ENCODE assay signal across 13 mouse cellular contexts in the genomic region with DNA sequence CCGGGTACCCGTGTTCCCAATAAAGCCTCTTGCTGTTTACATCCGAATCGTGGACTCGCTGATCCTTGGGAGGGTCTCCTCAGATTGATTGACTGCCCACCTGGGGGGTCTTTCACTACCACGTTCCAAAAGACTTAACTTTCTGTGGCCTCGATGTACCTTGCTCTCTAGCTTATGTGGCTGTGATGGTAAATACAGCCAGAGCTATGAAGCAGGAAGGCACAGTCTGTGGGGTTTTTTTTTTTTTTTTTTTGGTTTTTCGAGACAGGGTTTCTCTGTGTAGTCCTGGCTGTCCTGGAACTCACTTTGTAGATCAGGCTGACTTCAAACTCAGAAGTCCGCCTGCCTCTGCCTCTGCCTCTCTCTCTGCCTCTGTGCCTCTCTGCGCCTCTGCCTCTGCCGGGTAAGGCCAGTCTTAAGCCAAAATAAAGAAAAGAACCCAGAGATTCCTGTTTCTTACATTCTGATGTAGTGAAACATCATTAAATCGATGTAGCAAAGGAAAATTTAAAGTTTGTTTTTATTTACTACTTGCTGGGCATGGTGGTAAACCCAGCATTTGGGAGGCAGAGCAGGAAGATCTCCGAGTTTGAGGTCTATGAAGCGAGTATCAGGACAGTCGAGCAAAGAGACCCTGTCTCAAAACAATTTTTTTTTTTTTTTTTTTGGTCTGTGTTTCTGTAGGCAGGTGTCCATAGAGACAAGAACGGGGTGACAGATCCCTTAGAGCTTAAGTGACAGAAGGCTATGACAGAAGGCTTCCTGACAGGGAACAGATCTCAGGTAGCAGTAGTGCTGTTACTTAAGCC. TPM values are rescaled to one million over a fixed set of nuclear protein-coding genes. Genes with fewer than 3 reads are reported as not detected.
"Had no signal": no experiment of that assay in that cellular context is flagged by ENCODE, and none has a peak within 500 bp of the region (broad histone marks: within the 10 kb centered on the region; RNA-seq: fewer than 3 reads in every experiment).

No protein-coding gene starts in this region.

RNA-seq across cellular contexts. Expression of a gene that starts 8.7 kb away (rescaled TPM):
- polyA plus RNA-seq: lung, embryonic 14.5 days; lung, embryonic 16.5 days; midbrain, embryonic 10.5 days; midbrain, embryonic 12.5 days; midbrain, embryonic 14.5 days; midbrain, embryonic 16.5 days; myocyte; neural tube, embryonic 11.5 days; neural tube, embryonic 13.5 days; neural tube, embryonic 15.5 days; stomach, embryonic 14.5 days; stomach, embryonic 16.5 days had no signal

RNA-seq across cellular contexts. Expression of a gene that starts 10.0 kb away (rescaled TPM):
- polyA plus RNA-seq: midbrain, embryonic 12.5 days; midbrain, embryonic 14.5 days; midbrain, embryonic 16.5 days; myocyte; neural tube, embryonic 11.5 days; neural tube, embryonic 13.5 days; small intestine, adult 2 months; stomach, embryonic 14.5 days had no signal
